Mouse (Mus musculus): Measurements from ENCODE around the gene Dpt.
"Not testable (repeated sequence)": the region's sequence is repeated elsewhere in the genome, so short reads cannot be mapped to it uniquely, and the experiment has no call there.

The Dpt gene

DNA sequence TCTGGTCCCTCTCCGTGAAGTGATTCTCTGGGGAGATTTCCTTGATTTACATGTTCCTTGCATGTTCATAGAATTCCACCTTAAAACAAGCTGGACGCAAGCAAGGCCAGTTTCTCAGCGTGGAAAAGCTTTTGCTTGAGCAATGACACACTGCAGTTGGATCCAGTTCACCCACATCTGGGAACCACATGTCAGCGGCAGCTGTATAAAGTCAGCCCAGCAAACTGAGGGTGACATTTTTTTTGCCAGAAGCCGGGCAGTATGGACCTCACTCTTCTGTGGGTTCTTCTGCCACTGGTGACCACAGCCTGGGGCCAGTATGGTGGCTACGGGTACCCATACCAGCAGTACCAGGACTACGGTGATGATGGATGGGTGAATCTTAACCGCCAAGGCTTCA, at the start of gene Dpt:
Dpt (plus strand) TSS at position 174 of the 400 bp plus-strand sequence.
- DNase-seq (ENCODE audit: low spot score in 2 of 2): peak in 1 of 2 experiments; percentile 66

DNA sequence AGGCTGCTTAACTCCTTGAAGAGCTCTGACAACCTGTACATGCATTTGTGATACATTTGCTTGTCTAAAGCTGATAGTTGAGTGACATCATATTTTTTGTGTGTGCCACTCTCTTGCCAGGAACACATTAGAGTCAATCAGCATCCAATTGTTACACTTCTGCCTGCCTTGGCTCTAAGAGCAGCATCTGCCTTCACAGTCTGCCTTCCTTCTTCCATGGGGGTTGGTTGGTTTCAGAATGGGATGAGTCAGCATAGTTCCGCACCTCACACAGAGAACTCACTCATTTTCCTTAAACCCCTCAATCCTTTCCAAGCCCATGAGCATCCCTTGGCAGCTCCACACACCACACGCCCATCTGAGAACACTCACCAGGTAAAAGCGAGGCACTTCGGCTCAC, 42.7 kb upstream of the Dpt start:
- DNase-seq (ENCODE audit: low spot score in 2 of 2): no peak

DNA sequence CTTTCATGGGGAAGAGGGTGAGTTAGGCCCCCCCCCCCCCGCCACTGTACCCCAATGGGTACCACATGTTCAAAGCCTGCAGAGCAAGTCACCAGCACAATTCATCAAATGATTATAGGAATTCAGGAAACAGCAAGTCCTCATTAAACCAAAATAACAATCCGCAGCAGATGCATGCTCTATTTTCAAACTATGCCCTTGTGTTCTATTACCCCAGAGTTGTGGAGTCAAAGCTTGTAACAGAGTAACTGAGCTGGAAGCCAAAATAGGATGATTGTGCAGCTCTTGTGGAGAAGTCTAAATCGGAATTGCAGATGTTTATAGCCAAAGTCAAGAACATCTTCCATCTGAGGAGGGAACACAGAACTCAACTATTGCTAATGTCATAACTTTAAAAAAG, 40.8 kb upstream of the Dpt start:
- DNase-seq (ENCODE audit: low spot score in 2 of 2): no peak

DNA sequence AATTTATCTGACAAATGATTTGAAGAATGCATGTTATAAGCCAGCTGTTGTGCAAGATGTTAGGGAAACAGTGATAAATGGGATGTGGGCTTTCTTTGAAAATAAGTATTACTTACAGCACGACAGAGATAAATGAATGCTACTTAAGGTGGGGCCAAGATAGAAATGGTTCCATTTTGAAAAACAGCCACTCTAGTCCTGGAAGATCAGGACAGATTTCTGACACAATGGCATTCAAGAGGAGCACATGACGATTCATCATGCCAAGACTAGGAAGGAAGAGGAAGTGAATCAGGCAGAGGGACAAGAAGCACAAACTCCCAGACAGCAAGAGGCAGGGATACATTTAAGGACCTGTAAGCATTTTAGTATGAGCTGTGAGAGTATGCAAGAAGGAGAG, 39.5 kb upstream of the Dpt start:
- DNase-seq (ENCODE audit: low spot score in 2 of 2): no peak

DNA sequence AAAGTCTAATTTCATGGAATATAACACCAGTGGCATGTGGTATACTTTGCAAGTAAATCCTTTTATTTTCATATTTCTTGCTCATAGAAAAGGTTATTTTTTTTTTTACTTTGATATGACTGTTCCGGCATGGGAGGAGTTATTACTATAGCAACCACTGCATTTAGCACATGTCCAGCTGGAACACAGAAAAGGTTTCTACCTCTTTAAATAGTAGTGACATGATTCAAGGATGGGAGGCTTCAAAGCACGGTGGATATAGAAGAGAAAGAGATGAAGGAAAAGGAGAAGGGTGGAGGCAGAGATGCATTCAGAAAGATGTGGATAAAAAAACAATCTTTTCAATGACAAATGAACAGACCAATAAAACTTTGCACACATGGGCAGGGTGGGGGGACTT, 38.0 kb upstream of the Dpt start:
- no peak for DNase-seq (ENCODE audit: low spot score in 2 of 2)

DNA sequence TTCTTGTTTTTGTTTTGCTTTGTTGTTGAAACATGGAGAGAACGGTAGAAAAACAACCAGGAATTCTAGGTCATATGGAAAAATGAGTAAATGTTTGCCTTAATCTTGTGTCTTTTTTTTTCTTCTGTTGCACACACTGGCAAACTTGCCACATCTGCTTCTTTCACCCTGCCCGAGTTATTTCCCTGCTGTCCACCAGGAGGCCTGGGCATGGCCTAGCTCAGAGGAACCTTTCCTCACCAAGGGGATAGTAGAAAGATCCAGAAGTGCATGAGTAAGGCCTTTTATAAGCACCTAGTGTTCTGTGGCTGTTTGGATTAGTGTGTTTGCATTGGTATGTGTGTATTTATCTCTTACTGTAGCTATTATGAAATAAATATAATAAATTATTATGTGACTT, 34.2 kb upstream of the Dpt start:
- DNase-seq (ENCODE audit: low spot score in 2 of 2): peak in 1 of 2 experiments; percentile 17

DNA sequence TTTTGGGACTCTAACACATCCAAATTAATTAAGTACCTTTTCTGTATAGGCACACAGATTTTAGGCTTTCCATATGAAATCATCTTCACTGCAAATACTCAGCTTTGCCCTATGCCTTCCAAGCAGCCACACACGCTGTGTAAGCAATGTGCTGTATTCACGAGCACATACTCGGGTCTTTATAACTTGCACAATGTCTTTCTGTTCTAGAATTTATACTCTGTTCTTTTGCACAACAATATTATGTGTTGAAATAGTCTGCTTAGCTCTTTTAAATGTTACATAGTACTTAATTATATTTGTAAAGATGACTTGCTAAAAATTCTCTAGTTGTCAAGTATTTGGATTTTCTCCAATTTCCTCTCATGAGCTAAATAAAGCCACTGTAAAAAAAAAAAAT, 29.8 kb upstream of the Dpt start:
- no peak for DNase-seq (ENCODE audit: low spot score in 2 of 2)

DNA sequence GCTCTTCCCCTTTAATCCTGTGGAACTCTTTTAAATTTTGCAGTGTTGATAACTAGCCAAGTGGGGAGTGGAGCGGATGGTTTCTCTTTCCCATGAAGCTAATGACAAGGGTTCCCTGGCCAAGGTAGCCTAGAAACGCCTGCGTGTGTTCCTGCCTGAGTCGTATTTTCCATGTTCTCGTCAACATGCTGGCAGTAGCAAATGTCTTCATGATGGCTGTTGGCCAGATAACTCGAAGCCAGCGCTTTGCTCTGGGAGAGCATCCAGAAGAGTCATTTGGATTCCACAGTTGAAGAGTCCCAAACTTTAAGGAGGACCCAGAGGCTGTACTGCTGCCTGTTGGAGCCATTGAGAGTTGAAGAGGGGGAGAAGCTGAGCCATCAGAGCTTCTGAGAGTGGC, 25.8 kb upstream of the Dpt start:
- DNase-seq (ENCODE audit: low spot score in 2 of 2): peak; percentile 75 to 86

DNA sequence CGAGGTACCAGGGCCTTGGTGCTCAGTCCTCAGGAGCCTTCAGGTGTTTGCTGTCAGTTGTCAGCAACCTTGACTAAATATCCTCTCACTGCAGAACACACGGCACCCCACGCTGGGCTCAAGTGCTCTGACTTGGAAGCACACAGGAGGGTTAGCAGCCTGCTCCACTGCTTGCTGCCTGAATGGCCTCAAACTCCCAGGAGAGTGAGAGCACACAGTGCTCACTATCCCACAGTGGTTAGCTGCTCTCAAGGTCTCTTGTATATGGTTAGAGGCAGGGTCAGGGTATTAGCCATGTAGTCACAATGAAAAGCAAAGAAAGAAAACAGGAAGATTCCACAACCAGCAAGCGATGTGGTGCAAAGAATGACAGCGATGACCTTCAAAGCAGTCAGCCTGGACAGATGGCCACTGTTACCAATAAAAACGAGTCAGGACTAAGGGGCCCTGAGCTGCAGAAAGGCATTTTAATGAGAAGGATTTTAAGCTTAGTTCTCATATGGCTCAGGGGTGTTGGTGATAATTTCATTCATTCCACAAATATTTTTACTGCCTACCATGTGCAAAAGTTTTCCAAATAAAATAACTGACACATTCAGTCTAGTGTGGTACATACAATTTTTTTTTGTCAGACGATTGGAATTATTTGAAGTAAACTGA, 15.5 kb upstream of the Dpt start:
- DNase-seq (ENCODE audit: low spot score in 2 of 2): no peak

DNA sequence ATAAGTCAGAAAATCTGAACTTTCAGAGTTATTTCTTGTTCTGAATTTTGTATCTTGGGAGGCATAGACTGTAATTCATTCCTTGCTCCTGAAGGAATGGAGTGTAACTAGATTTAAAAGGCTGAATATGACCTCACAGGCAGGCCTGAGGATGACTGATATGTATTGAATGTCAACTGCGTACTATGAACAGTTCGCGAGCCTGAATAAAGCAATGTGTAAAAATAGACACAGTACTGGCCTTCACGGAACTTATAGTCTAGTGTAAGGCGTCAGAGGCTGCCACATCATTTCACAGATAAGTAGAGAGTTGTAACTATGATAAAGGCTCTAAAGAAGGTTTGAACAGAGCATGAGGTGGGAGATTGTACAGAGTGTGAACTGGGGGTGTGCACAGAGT, 10.3 kb upstream of the Dpt start:
- DNase-seq (ENCODE audit: low spot score in 2 of 2): no peak

DNA sequence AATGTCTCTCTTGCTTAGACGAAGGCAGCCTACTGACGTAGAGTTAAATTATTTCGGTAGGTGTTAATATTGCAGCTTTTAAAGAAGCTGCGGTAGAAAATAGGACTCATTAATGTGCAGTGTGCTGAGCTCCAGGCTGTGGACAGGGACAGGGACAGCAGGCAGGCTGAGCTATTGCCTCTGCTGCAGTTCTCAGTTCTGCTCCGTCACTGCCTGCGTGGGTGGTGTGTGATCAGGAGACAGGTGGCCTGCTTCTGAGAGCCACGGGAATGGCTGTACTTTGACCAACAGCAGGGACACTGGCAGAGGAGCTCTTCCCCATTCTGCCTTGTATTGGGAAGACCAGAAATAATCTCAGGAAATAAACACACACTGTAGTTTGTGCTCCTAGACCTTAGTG, 8.7 kb upstream of the Dpt start:
- DNase-seq (ENCODE audit: low spot score in 2 of 2): no peak

DNA sequence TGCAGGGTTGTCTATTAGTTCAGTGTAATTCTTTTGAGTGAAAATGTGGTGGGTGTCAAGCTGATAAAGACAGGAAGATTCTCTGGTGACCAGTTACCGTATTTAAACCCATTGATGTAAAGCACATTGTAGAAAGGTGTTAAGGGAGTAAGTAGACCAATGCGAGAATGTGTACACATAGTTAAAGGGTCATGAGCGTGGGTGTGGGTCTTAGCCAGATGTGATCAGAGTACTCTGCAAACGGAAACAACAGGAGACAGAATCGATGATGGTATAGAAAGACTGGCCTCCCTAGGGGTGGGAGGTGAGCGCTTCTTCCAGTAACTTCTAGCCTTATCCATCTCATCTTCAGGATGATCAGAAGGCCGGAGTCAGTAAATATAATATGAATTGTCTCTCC, 8.2 kb upstream of the Dpt start:
- no peak for DNase-seq (ENCODE audit: low spot score in 2 of 2)

DNA sequence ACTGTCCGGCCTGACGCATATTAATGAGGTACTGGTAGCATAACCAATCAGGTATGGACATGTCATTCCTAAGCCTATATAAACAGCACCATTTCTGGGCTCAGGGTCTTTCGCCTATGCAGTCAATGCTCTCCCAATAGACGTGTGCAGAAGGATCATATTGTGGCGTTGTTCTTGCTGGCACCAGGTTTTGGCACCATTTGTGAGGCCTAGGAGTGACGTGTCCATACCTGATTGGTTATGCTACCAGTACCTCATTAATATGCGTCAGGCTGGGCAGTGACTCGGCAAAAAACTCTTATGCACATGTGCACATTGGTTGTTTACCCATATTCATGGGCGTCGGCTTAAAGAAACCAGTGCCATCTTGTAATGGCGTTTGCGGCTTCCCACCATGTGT, 6.1 kb upstream of the Dpt start:
- DNase-seq (ENCODE audit: low spot score in 2 of 2): not testable (repeated sequence)

DNA sequence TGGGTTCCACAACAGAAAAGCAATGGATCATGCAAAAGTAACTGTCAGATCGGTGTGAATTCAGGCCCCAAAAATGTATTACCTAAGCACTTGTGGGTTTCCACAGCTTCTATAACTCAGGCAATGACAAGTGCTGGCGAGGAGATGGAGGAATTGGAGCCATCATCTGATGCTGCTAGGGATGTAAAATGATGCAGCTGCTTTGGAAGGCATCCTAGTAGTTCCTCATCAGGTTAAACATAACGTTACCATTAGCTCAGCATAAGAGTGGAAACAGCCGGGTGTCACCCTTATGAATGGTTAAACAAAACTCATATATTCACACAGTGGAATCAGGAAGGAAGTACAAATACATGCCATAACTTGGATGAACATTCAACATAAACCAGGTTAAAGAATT, 3.4 kb upstream of the Dpt start:
- DNase-seq (ENCODE audit: low spot score in 2 of 2): peak in 1 of 2 experiments; percentile 38

DNA sequence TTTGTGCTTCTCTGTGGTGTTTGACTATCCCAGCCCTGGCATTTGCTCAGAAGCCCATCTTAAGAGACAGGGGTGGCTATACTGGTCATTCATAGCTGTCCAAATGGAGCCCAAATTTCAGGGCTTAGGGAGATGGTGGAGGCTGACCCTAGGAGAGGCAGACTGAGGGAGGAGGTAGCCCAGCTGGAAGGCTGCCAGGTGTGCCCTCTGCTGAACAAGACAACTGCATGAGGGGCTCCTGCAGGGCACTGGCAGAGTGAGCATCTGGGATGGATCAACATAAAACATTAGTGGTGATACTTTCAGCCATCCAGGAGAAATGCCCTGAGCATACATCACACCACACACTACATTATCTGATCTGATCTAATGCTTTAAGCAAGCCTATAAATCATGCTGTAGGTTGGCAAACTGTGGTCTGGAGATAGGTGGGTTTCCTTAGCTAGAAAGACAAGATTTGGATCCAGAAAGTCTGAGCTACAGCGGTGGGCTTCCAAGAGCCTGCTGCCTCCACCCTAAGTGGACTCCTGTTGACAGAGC, 1.4 kb downstream of the Dpt start:
- DNase-seq (ENCODE audit: low spot score in 2 of 2): no peak

DNA sequence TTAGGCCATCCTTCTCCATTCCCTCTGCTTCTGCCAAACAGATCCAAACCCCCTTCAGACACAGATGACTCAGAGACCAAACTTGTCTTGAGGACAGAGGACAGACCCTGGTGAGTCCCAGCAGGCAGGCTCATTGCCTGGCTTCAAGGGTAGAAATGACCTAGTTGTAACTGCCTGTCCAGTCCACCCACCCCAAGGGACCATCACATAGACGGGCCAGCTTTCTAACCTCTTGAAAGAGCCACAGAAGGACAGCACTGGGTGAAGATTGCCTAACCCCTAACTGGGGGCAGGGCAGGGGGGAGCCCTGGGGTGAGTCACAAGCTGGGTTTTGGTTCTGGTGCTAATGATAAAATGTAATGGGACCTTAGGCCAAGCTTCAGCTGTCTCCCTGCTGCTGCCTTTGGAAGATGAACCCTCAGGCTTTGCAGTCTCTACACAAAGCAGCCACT, 2.1 kb downstream of the Dpt start:
- DNase-seq (ENCODE audit: low spot score in 2 of 2): peak in 1 of 2 experiments; percentile 59

DNA sequence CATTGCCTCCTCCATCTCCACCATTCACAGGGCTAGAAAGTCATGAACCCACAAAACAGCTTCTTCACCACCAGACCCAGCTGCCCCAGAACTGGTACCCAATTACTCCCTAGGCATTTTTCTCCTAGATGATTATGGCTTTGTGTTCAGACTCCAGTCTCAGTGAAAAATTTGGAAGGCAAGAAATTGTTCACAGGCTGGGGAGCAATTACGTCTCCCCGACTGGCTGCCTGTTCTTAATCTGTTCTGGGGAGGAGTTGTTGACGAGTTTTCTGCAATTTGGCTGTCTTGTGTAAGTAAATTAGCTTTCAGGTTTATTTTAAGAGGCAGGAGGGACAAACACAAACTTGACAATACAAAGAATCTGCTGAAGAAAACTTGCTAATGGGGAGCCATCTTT, 2.7 kb downstream of the Dpt start:
- no peak for DNase-seq (ENCODE audit: low spot score in 2 of 2)

DNA sequence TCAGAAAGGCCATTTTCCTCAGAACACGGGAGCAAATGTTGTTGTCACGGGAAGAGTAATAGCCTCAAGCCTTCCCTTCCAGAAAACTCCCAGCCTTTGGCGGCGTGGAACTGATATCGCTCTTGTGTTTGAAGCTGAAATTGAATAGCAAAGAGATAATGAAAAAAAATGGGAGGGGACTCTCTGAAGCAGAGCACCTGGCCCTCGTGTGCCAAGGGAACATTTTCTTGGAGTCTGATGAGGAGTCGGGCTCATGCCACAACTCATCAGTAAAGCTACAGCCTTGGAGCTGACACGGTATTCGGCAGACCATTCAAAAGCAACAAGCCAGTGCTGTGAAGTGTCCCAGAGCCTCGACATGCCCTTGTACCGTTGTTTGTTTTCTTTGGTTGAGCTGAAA, 7.8 kb downstream of the Dpt start:
- no peak for DNase-seq (ENCODE audit: low spot score in 2 of 2)

DNA sequence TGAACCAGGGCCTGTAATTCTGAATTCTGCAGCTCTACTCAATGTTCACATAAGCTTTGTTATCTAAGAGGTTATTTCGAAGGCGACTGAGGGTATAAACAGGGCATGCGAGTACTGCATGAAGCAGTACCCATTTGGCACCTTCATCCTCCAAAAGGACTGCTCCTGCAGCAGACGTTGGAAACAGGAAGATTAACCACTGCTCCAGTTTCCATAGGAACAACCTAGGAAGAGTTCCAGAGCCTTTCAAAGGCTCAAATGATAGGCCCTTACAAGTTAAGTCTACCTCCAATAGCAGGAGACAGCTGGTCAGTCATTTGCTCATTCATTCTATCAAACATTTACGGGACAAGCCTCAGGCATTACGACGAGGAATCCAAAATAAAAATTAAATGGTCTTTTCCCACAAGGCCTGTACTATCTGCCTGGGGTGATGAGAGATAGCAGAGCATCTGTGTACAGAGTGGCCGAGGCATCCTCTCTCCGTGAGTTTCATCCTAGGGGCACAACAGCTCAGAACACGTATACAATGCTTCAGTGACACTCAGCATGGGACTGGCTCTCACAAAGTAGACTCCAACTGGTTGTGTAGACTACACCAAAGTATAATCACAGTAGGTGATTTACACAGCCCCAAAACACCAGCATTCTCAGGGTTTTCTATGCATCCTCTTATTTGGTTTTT, 8.4 kb downstream of the Dpt start:
- no peak for DNase-seq (ENCODE audit: low spot score in 2 of 2)

DNA sequence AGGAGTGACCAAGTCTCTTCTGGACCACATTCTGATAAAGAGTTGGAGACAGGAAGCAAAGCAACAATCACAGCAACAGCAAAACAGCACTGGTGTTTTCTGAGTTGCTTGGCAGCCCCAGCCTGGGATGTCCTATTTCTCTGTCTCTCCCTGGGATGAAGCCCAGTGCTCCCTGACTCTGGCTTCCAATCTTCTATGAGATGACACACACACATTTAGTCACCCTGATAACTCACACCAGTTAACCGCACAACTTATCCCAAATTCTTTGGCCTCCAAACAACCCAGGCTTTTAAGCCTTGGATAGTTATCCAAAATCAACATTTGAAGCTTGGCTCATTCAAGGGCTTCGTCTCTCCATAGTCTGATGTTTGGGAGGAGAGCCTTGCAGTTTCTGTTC, 12.9 kb downstream of the Dpt start:
- DNase-seq (ENCODE audit: low spot score in 2 of 2): peak in 1 of 2 experiments; percentile 60

DNA sequence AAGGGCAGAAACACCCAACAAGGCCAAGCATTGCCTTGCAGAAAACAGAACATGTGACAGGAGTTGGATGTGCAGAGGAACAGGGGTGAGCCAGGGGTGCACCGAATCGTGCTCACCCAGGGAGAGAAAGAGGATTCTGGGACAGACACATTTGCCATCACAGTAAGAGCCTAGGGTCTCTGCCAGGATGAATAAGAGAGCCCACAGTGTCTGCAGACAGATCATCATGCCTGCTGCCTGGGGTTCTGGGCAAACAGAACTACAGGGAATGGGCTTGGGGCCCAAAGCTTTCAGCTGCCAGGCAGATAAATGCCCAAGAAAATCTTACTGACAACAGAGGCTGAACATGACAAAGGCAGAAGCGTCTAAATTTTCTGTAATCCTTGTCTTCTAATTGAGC, 14.9 kb downstream of the Dpt start:
- DNase-seq (ENCODE audit: low spot score in 2 of 2): no peak

DNA sequence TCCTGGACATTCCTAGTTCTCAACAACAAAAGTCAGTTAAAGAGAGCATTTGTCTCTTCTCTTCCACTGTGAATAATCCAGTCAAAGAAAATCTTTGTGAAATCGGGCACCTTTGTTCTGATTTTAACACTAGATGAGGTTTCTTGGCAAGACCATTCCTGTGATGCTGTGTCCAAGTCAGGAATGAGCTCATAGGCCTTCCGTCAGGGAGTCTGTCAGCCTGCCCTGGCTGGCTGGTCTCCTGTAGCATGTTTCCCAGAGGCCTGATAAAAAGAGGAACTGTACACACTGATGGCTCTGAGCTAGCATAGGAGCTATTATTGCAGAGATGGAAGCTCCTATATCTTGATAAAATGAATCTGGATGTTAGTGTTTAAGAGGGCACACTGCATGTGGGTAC, 17.8 kb downstream of the Dpt start:
- peak in 1 of 2 experiments; percentile 44 for DNase-seq (ENCODE audit: low spot score in 2 of 2)

DNA sequence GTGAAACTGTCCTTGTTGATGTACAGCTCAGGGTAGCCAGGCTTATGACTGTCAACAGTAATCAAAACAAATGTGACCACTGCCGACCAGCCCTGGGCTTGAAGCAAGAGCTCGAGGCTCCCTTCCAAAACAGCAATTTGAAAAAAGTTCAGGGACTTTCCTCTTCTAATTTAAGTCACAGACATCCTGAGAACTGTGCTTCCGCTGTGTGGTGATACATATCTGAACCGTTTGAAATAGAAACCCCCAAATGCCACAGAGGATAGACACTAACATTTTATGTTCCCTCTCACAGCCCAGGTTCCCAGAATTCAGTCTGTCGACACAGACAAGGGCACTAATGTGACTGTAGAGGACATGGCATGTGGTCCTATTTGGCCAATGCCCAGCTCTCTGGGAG, 18.9 kb downstream of the Dpt start:
- DNase-seq (ENCODE audit: low spot score in 2 of 2): no peak

All from urinary bladder, postnatal 36 days (tissue).